Mouse (Mus musculus): ENCODE results near the gene Mdga1. TPM values are rescaled to one million over a fixed set of nuclear protein-coding genes. Genes with fewer than 3 reads are reported as not detected.
A peak's percentile ranks its signal among the peaks of the same experiment; 100 is the strongest.

Mdga1 gene
- polyA plus RNA-seq, 2 experiments = 4.8 to 13.2 TPM

DNA sequence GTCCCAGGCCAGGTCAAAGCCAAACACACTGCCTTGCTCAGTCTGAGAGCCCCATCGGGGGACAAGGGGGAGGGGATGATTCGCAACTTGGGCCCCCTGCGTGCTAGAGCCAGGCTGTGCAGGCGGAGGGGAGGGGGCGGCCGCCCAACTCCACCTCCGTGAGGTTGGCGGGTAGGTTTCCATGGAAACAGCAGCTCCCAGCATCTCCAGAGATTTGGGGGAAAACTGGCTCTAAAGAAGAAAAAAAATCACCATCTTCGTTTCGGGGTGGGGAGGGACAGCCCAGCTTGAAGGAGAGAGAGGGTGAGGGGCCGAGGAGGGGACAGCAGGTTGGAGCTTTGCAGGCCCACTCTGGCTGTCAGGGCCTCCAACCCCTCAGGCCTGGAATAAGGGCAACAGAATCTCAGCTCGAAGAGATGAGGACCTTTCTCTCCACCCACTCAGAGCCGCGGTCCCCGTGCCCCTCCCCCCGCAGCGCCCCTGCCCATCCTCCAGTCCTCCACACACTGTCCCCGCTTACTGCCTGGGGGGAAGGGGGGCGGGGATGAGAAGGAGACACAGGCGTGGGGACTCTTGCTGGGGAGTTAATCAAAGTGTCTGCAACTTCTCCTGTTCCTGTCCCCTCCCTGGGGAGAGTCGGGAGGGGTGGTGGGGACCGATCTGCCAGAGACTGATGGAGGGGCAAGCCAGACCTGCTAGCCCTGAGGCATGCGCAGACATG, 174.7 kb downstream of the Mdga1 start:
- peak overlapping the region; percentile 45 for H3K9ac ChIP-seq (ENCODE audit: low read depth, low read length, severe bottlenecking)
- H3K27me3 ChIP-seq (ENCODE audit: control insufficient read depth, insufficient read depth, low read length) = no peaks in the 10 kb centered on the region
- H3K4me1 ChIP-seq (ENCODE audit: control insufficient read depth, insufficient read depth, low read length) = peaks cover 6% of the 10 kb centered on the region
- H3K4me3 ChIP-seq (replicated peaks; ENCODE audit: low read length) = peak overlapping the region; percentile 16
- DNase-seq (ENCODE audit: low spot score) (no peak), ATAC-seq (ENCODE audit: low FRiP score, low read depth) (peak; percentile 64; the same call in 1 of the 2 replicates)
- TF ChIP-seq POLR2A (IDR thresholded peaks at IDR 0.05; ENCODE audit: borderline replicate concordance, extremely low read depth, insufficient read depth, insufficient read length) = no peak
- 4% methylated on average over 23 of the region's 23 CpGs for WGBS
- H3K27ac ChIP-seq (replicated peaks; ENCODE audit: low read depth, low read length) = 0 out of 2 replicates have a peak overlapping the region, but pooled peaks have one; percentile 0
- H3K36me3 ChIP-seq (ENCODE audit: control insufficient read depth, insufficient read depth, low read length) = no peaks in the 10 kb centered on the region
- H3K9me3 ChIP-seq (ENCODE audit: control insufficient read depth, low read length) = no peaks in the 10 kb centered on the region
- H3K4me2 ChIP-seq (replicated peaks; ENCODE audit: low read depth, low read length, severe bottlenecking) = peak overlapping the region; percentile 45

- H3K9me3 ChIP-seq (ENCODE audit: control insufficient read depth, low read length) = no peaks in the 10 kb centered on the region
- no peaks in the 10 kb centered on the region for H3K27me3 ChIP-seq (ENCODE audit: control insufficient read depth, insufficient read depth, low read length)
- no peaks in the 10 kb centered on the region for H3K36me3 ChIP-seq (ENCODE audit: control insufficient read depth, insufficient read depth, low read length)
- TF ChIP-seq POLR2A (IDR thresholded peaks at IDR 0.05; ENCODE audit: borderline replicate concordance, extremely low read depth, insufficient read depth, insufficient read length) = no peak
- DNase-seq (ENCODE audit: low spot score) (no peak), ATAC-seq (ENCODE audit: low FRiP score, low read depth) (no peak)
- WGBS = 82% methylated on average over 9 of the region's 9 CpGs
- no peak overlapping the region for H3K4me3 ChIP-seq (replicated peaks; ENCODE audit: low read length)
- H3K4me2 ChIP-seq (replicated peaks; ENCODE audit: low read depth, low read length, severe bottlenecking) = no peak overlapping the region
- no peak overlapping the region for H3K27ac ChIP-seq (replicated peaks; ENCODE audit: low read depth, low read length)
- H3K9ac ChIP-seq (ENCODE audit: low read depth, low read length, severe bottlenecking) = no peak overlapping the region
- H3K4me1 ChIP-seq (ENCODE audit: control insufficient read depth, insufficient read depth, low read length) = peaks cover 6% of the 10 kb centered on the region
These were observed 178.3 kb downstream of the Mdga1 start for GRCm38 (mm10) chr17:29791531-29792050.

GRCm38 (mm10) chr17:29790231-29790740, 179.6 kb downstream of the Mdga1 start:
- no peak overlapping the region for H3K4me3 ChIP-seq (replicated peaks; ENCODE audit: low read length)

DNA sequence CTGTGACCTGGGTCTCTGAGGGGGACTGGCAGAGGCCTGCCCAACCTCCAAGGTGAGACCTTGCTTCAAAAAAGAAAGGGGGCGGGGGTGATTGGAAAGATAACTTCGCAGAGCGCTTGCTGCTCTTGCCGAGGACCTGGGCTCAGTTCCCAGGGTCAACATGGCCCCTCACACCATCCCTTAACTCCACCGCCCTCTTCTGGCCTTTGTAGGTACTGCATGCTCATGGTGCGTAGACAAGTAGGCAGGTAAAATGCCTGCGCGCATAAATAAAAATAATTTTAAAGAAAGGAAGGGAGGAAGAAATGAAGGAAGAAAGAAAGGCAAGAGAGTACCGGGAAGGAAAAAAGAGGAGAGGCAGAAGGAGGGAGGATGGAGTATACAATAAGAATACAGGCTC, 180.2 kb downstream of the Mdga1 start:
- 64% methylated on average over 9 of the region's 9 CpGs for WGBS
- ATAC-seq (ENCODE audit: low FRiP score, low read depth) (no peak), DNase-seq (ENCODE audit: low spot score) (no peak)

More at GRCm38 (mm10) chr17:29790231-29790740, 179.6 kb downstream of the Mdga1 start:
- no peak for TF ChIP-seq POLR2A (IDR thresholded peaks at IDR 0.05; ENCODE audit: borderline replicate concordance, extremely low read depth, insufficient read depth, insufficient read length)
- Histone ChIP-seq H3K36me3 (ENCODE audit: control insufficient read depth, insufficient read depth, low read length) (no peaks in the 10 kb centered on the region), H3K4me1 (ENCODE audit: control insufficient read depth, insufficient read depth, low read length) (peaks cover 6% of the 10 kb centered on the region), H3K27me3 (ENCODE audit: control insufficient read depth, insufficient read depth, low read length) (no peaks in the 10 kb centered on the region), H3K4me2 (replicated peaks; ENCODE audit: low read depth, low read length, severe bottlenecking) (no peak overlapping the region), H3K27ac (replicated peaks; ENCODE audit: low read depth, low read length) (no peak overlapping the region), H3K9ac (ENCODE audit: low read depth, low read length, severe bottlenecking) (no peak overlapping the region), H3K9me3 (ENCODE audit: control insufficient read depth, low read length) (no peaks in the 10 kb centered on the region)
- WGBS = 83% methylated on average over 12 of the region's 12 CpGs
- DNase-seq (ENCODE audit: low spot score) = no peak
- ATAC-seq (ENCODE audit: low FRiP score, low read depth) = no peak

GRCm38 (mm10) chr17:29788573-29788972, 181.3 kb downstream of the Mdga1 start:
- no peak overlapping the region for H3K4me2 ChIP-seq (replicated peaks; ENCODE audit: low read depth, low read length, severe bottlenecking)
- no peaks in the 10 kb centered on the region for H3K9me3 ChIP-seq (ENCODE audit: control insufficient read depth, low read length)
- DNase-seq (ENCODE audit: low spot score) (no peak), ATAC-seq (ENCODE audit: low FRiP score, low read depth) (no peak)
- no peaks in the 10 kb centered on the region for H3K27me3 ChIP-seq (ENCODE audit: control insufficient read depth, insufficient read depth, low read length)
- H3K36me3 ChIP-seq (ENCODE audit: control insufficient read depth, insufficient read depth, low read length) = no peaks in the 10 kb centered on the region
- H3K27ac ChIP-seq (replicated peaks; ENCODE audit: low read depth, low read length) = no peak overlapping the region
- no peak for TF ChIP-seq POLR2A (IDR thresholded peaks at IDR 0.05; ENCODE audit: borderline replicate concordance, extremely low read depth, insufficient read depth, insufficient read length)
- no peak overlapping the region for H3K9ac ChIP-seq (ENCODE audit: low read depth, low read length, severe bottlenecking)
- WGBS = 87% methylated on average over 10 of the region's 10 CpGs
- no peaks in the 10 kb centered on the region for H3K4me1 ChIP-seq (ENCODE audit: control insufficient read depth, insufficient read depth, low read length)
- H3K4me3 ChIP-seq (replicated peaks; ENCODE audit: low read length) = no peak overlapping the region

More for the DNA sequence above, 180.2 kb downstream of the Mdga1 start:
- Histone ChIP-seq H3K9me3 (ENCODE audit: control insufficient read depth, low read length) (no peaks in the 10 kb centered on the region), H3K9ac (ENCODE audit: low read depth, low read length, severe bottlenecking) (no peak overlapping the region), H3K4me2 (replicated peaks; ENCODE audit: low read depth, low read length, severe bottlenecking) (no peak overlapping the region), H3K4me3 (replicated peaks; ENCODE audit: low read length) (no peak overlapping the region), H3K4me1 (ENCODE audit: control insufficient read depth, insufficient read depth, low read length) (peaks cover under 1% of the 10 kb centered on the region), H3K36me3 (ENCODE audit: control insufficient read depth, insufficient read depth, low read length) (no peaks in the 10 kb centered on the region), H3K27me3 (ENCODE audit: control insufficient read depth, insufficient read depth, low read length) (no peaks in the 10 kb centered on the region), H3K27ac (replicated peaks; ENCODE audit: low read depth, low read length) (no peak overlapping the region)
- no peak for TF ChIP-seq POLR2A (IDR thresholded peaks at IDR 0.05; ENCODE audit: borderline replicate concordance, extremely low read depth, insufficient read depth, insufficient read length)

All from limb, embryonic 14.5 days (tissue).